Mouse (Mus musculus) testis, adult 2 months (tissue): Measurements from ENCODE around the gene Il1a. TPM values are rescaled to one million over a fixed set of nuclear protein-coding genes. Genes with fewer than 3 reads are reported as not detected.

Source experiments
- H3K27ac ChIP-seq: fragments of 200-500 bp; 2 replicates; pipeline ENCODE4 v1.5.1; 2012; ENCODE audit warnings: low read depth, low read length; ENCODE audit not compliant: control insufficient read depth, insufficient read depth
- H3K27me3 ChIP-seq: fragments of 200-500 bp; 2 replicates; pipeline ENCODE4 v1.6.1; 2012; ENCODE audit warnings: mild to moderate bottlenecking, low read length, moderate library complexity; ENCODE audit not compliant: control insufficient read depth, insufficient read depth
- H3K36me3 ChIP-seq: fragments of 200-500 bp; 2 replicates; pipeline ENCODE4 v1.6.1; 2012; ENCODE audit warnings: mild to moderate bottlenecking, low read length; ENCODE audit not compliant: control insufficient read depth, insufficient read depth
- H3K4me1 ChIP-seq: fragments of 200-500 bp; 2 replicates; pipeline ENCODE4 v1.6.1; 2012; ENCODE audit warnings: low read length; ENCODE audit not compliant: control insufficient read depth, insufficient read depth
- H3K4me3 ChIP-seq: fragments of 200-500 bp; 2 replicates; pipeline ENCODE4 v1.5.1; 2012; ENCODE audit warnings: low read depth, mild to moderate bottlenecking, low read length, moderate library complexity, mixed read lengths; ENCODE audit not compliant: control insufficient read depth
- CTCF ChIP-seq: fragments of 200-500 bp; IDR thresholded peaks from 2 replicates; pipeline ENCODE4 v1.5.1; 2012; ENCODE audit warnings: low read depth, mild to moderate bottlenecking, inconsistent platforms, low read length, moderate library complexity; ENCODE audit not compliant: control insufficient read depth, insufficient read depth, insufficient replicate concordance
- POLR2A ChIP-seq: fragments of 200-500 bp; IDR thresholded peaks from 2 replicates; pipeline ENCODE4 v1.6.1; 2012; ENCODE audit warnings: low read depth, mild to moderate bottlenecking, inconsistent platforms, low read length, moderate library complexity; ENCODE audit not compliant: control insufficient read depth
- polyA plus RNA-seq: library from polyadenylated mRNA; depleted of rRNA; stranded (reverse); fragments of >200 nt; gene quantifications from 2 replicates; pipeline ENCODE4 v1.2.3, GENCODE M21; 2012

Il1a gene
- polyA plus RNA-seq, 1 experiment = 0.22 TPM

DNA sequence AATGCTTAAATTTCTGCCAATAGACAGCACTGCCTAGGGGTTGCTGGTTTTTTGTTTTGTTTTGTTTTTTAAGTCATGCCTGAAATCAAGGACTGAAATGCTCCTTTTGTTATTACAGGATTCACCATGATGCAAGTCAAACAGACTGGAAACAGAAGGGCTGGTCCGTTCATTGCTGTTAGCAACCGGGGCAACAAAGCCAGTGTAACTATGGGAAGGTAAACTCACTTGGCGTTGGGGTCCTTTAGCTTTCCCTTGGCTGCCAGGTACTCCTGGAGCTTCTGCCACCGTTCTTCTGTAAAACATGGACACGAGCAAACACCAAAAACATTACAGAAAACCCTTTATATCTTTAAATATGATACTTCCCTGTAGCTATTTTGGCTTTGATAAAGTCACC is 13.7 kb downstream of the Il1a start:
- Histone ChIP-seq H3K4me3 (peak overlapping the region; percentile 21), H3K27me3 (no peaks in the 10 kb centered on the region), H3K27ac (no peak overlapping the region), H3K4me1 (peaks cover 3% of the 10 kb centered on the region), H3K36me3 (no peaks in the 10 kb centered on the region; the same call in 1 of the 2 replicates)
- TF ChIP-seq POLR2A = no peak
- no peak for TF ChIP-seq CTCF

DNA sequence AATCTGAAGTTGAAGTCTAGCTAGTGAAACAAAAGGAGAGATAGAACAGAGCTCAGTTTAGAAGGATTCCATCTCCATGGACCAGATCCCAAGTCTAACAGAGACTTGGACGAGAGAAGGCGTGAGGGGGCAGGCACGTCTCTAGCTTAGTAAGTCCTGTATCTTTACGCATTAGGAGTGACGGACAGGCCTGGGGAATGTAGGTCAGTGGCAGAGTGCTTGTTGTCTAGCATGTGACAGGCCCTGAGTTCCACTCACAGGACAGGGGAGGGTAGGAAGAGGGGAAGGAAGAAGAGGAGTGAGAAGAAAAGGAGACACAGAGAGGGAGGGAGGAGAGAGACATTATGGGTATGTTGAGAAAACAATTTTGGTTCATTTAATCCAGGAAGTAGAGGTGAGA is 14.7 kb downstream of the Il1a start:
- TF ChIP-seq CTCF (no peak), POLR2A (no peak)
- H3K4me3 ChIP-seq = no peak overlapping the region

GRCm38 (mm10) chr2:129273823-129274222 is 35.9 kb downstream of the Il1a start:
- no peaks in the 10 kb centered on the region; the same call in 1 of the 2 replicates for H3K36me3 ChIP-seq
- H3K4me3 ChIP-seq = no peak overlapping the region
- no peak for TF ChIP-seq POLR2A
- TF ChIP-seq CTCF = no peak
- no peaks in the 10 kb centered on the region for H3K27me3 ChIP-seq
- no peak overlapping the region for H3K27ac ChIP-seq
- no peaks in the 10 kb centered on the region for H3K4me1 ChIP-seq

More for the DNA sequence above, 14.7 kb downstream of the Il1a start:
- Histone ChIP-seq H3K36me3 (no peaks in the 10 kb centered on the region), H3K27ac (no peak overlapping the region), H3K27me3 (no peaks in the 10 kb centered on the region), H3K4me1 (peaks cover 3% of the 10 kb centered on the region)

DNA sequence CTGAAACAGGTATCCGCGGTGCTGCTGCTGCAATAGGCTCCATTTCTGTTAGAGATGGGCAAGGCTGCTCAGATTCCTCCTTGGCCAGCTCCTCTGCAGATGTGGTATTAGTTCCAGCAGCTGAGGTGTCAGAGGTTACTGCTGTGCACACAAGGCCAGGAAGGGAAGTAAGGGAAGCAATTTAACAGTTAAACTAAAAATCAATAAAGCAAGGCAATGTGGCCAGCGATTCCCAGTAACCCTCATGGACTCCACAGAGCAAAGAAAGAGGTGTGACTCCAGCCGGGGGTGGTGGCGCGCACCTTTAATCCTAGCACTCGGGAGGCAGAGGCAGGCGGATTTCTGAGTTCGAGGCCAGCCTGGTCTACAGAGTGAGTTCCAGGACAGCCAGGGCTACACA is 39.2 kb downstream of the Il1a start:
- TF ChIP-seq POLR2A (no peak), CTCF (no peak)
- Histone ChIP-seq H3K27ac (no peak overlapping the region; the same call in 1 of the 2 replicates), H3K36me3 (no peaks in the 10 kb centered on the region; the same call in 1 of the 2 replicates), H3K27me3 (no peaks in the 10 kb centered on the region), H3K4me1 (no peaks in the 10 kb centered on the region), H3K4me3 (no peak overlapping the region)

GRCm38 (mm10) chr2:129269986-129270385 is 39.8 kb downstream of the Il1a start:
- Histone ChIP-seq H3K4me3 (no peak overlapping the region), H3K27me3 (no peaks in the 10 kb centered on the region), H3K27ac (no peak overlapping the region), H3K36me3 (no peaks in the 10 kb centered on the region; the same call in 1 of the 2 replicates), H3K4me1 (no peaks in the 10 kb centered on the region)
- TF ChIP-seq POLR2A = no peak
- TF ChIP-seq CTCF = no peak

DNA sequence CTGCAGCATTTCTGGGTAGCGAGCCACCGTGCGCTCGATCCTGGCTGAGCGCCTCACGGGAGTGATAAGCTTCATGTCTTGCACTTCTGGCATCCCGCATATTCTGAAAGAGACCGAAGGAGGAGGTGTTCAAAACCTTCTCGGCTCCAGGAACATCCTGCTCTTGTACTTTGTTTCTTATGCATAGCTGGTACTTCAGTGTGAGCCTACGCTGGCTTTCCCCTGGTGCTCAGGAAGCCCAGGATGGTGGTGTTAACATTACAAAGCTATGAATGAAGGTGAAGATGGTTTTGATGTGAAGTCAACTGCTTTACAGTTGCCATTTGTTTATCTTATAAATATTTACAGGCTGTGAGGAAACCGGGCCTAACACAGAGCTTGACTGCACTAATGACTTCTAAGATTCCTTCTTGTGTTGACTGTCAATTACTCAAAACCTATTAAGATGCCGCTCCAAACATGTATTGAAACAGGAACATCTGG is 40.6 kb downstream of the Il1a start:
- Histone ChIP-seq H3K4me3 (no peak overlapping the region), H3K4me1 (no peaks in the 10 kb centered on the region), H3K36me3 (no peaks in the 10 kb centered on the region; the same call in 1 of the 2 replicates), H3K27ac (no peak overlapping the region), H3K27me3 (no peaks in the 10 kb centered on the region)
- TF ChIP-seq POLR2A (no peak), CTCF (no peak)

- no peak overlapping the region for H3K4me3 ChIP-seq
- TF ChIP-seq POLR2A = no peak
- no peak for TF ChIP-seq CTCF
- H3K4me1 ChIP-seq = no peaks in the 10 kb centered on the region
- no peak overlapping the region for H3K27ac ChIP-seq
- no peaks in the 10 kb centered on the region for H3K27me3 ChIP-seq
- H3K36me3 ChIP-seq = no peaks in the 10 kb centered on the region; the same call in 1 of the 2 replicates
These were observed 42.0 kb downstream of the Il1a start for GRCm38 (mm10) chr2:129267738-129268137.
